Mouse (Mus musculus) stomach, embryonic 15.5 days (tissue): ENCODE data around the gene Gm20521. TPM values are rescaled to one million over a fixed set of nuclear protein-coding genes. Genes with fewer than 3 reads are reported as not detected.
A peak's percentile ranks its signal among the peaks of the same experiment; 100 is the strongest.

Experiments used
- ATAC-seq: fragments of 200-750 bp; cut with Nextera tagmentation; 2 replicates; pipeline ENCODE4 v1.8.0; 2017; ENCODE audit warnings: low read depth, moderate number of reproducible peaks, moderate TSS enrichment; ENCODE audit not compliant: insufficient read depth, low FRiP score
- H3K27ac ChIP-seq: fragments of 300-500 bp; sonication (generic); 2 replicates; pipeline ENCODE4 v1.5.1; 2015; ENCODE audit warnings: mild to moderate bottlenecking, inconsistent platforms
- H3K27me3 ChIP-seq: fragments of 300-500 bp; sonication (generic); replicated peaks from 2 replicates; pipeline ENCODE4 v1.6.1; 2015; ENCODE audit warnings: inconsistent platforms
- H3K36me3 ChIP-seq: fragments of 300-500 bp; sonication (generic); 2 replicates; pipeline ENCODE4 v1.6.1; 2015; ENCODE audit warnings: inconsistent platforms
- H3K4me1 ChIP-seq: fragments of 300-500 bp; sonication (generic); 2 replicates; pipeline ENCODE4 v1.6.1; 2015; ENCODE audit warnings: inconsistent platforms
- H3K4me2 ChIP-seq: fragments of 300-500 bp; sonication (generic); 2 replicates; pipeline ENCODE4 v1.6.1; 2015; ENCODE audit warnings: mild to moderate bottlenecking, inconsistent platforms
- H3K4me3 ChIP-seq: fragments of 300-500 bp; sonication (generic); replicated peaks from 2 replicates; pipeline ENCODE4 v1.5.1; 2015; ENCODE audit warnings: inconsistent platforms
- H3K9ac ChIP-seq: fragments of 300-500 bp; sonication (generic); 2 replicates; pipeline ENCODE4 v1.6.1; 2015; ENCODE audit warnings: inconsistent platforms
- H3K9me3 ChIP-seq: fragments of 300-500 bp; sonication (generic); 2 replicates; pipeline ENCODE4 v1.6.1; 2016; ENCODE audit warnings: inconsistent platforms
- WGBS: fragments of 180-500 bp; shearing (Covaris S2); methylation state at CpG from one replicate; pipeline ENCODE4 v1.1.7; 2015; 5-methylcytosine and 5-hydroxymethylcytosine counted together
- polyA plus RNA-seq: library from polyadenylated mRNA; unstranded; fragments of >200 nt; fragmentation: Nextera tagmentation; extraction: Ambion mirVana; gene quantifications from 2 replicates; pipeline ENCODE4 v1.2.1, GENCODE M21; 2015

The Gm20521 gene
- 0.19 and 0.53 TPM in 2 replicates for polyA plus RNA-seq

DNA sequence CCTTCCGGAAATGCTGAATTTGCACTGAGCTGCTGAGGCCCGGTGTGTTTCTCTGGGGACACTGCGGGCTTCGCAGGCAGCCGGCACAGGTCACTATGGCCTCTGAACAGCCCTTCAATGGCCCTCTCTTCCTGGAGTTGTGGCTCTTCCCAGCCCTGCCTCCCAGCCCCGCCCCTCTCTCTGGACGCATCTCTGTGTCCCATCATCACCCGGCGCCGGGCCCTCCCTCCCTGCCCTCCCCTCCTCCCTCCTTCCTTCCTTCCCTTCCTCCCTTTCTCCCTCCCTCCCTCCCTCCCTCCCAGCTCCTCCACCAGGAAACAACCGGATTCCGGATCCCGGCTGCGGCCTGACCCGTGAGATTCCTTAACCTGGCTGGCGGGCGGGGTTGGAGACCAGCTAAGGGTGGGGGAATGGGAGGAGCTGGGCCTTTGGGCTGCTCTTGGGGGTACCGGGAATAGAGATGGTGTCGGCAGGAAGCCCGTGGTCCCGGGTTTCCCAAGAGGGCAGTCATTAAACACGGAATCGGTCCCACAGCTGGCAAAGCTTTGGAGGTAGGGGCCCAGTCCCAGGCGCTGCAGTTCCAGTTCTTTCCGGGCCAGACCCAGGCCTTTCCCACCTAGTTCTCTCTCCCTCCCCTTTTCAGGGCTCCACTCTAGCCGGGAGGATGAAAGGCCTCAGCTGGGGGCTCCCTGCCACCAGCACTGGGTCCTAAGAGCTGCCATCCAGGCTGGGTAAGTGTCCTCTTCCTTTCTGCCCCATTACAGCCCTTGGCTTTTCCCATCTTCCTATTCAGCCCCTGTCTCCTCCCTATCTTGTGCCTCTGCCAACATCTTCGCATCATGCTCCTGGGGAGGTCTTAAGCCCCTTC is at the start of gene Gm20521, which contains the start of gene Bcl2l2:
Gene Gm20521 (plus strand): TSS at position 288 of the 868 bp plus-strand sequence.
Gene Bcl2l2 (plus strand): TSS at position 224 of the 868 bp plus-strand sequence.
- WGBS, result under 1% methylated on average over 27 of the region's 27 CpGs
- Histone ChIP-seq H3K27me3 (no peaks in the 10 kb centered on the region), H3K9me3 (no peaks in the 10 kb centered on the region), H3K27ac (peak within 1 kb of the TSS; percentile 88), H3K4me2 (peak within 1 kb of the TSS; percentile 82), H3K4me3 (peak within 1 kb of the TSS; percentile 53), H3K4me1 (peaks cover 15% of the 10 kb centered on the region), H3K9ac (peak within 1 kb of the TSS; percentile 66), H3K36me3 (0 out of 2 replicates have a peak, but pooled peaks cover 3% of the 10 kb centered on the region)
- peak; percentile 88 for ATAC-seq

GRCm38 (mm10) chr14:54843461-54843860 is 39.8 kb upstream of the Gm20521 start:
- ATAC-seq, result no peak
- H3K4me2 ChIP-seq, result no peak overlapping the region
- no peak overlapping the region for H3K9ac ChIP-seq
- no peaks in the 10 kb centered on the region for H3K27me3 ChIP-seq
- H3K9me3 ChIP-seq, result no peaks in the 10 kb centered on the region
- H3K36me3 ChIP-seq, result no peaks in the 10 kb centered on the region
- H3K27ac ChIP-seq, result no peak overlapping the region
- no peak overlapping the region for H3K4me3 ChIP-seq
- 2% methylated on average over 4 of the region's 4 CpGs for WGBS
- no peaks in the 10 kb centered on the region for H3K4me1 ChIP-seq

DNA sequence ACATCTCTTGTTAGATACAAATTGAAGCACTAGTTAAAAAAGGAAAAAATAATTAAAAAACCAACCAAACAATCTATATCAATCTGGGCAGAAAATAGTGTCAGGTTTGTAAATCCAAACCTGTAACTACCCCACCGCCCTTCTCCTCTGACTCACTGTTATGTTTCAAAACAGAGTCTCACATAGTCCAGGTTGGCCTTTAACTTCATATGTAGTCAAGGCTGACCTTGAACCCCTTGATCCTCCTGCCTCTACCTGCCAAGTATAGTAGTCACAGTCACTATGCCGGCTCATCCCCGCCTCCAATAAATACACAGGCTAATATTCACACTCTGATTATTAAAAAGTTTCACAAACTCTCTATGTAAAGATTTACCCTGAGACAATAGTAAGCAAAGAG is 27.5 kb upstream of the Gm20521 start:
- WGBS, result 93% methylated on average over 3 of the region's 3 CpGs
- H3K4me2 ChIP-seq, result no peak overlapping the region
- H3K9ac ChIP-seq, result no peak overlapping the region
- ATAC-seq, result no peak
- H3K27ac ChIP-seq, result no peak overlapping the region
- peaks cover 7% of the 10 kb centered on the region; the same call in 1 of the 2 replicates for H3K36me3 ChIP-seq
- H3K27me3 ChIP-seq, result no peaks in the 10 kb centered on the region
- H3K4me3 ChIP-seq, result no peak overlapping the region
- no peaks in the 10 kb centered on the region for H3K9me3 ChIP-seq
- H3K4me1 ChIP-seq, result no peaks in the 10 kb centered on the region

DNA sequence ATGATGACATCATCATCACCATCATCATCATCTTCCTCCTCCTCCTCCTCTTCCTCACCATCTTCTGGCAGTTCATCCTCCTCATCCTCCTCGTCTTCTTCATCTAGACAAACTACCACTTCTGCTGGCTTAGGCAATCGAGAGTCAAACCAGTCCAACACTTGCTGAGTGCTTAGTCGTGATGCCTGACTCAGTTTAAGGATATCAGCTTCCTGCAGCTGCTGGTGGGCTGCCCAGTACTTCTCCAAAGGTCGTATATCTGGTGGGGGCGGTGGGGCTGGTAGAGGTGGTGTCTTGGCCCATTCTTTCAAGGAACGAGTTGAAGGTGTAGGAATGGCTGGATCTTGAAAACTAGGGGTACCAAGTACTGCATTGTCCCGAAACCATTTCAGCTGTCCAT is 26.5 kb upstream of the Gm20521 start:
- no peaks in the 10 kb centered on the region for H3K9me3 ChIP-seq
- 81% methylated on average over 7 of the region's 7 CpGs for WGBS
- H3K9ac ChIP-seq, result no peak overlapping the region
- no peak overlapping the region for H3K27ac ChIP-seq
- no peaks in the 10 kb centered on the region for H3K27me3 ChIP-seq
- H3K36me3 ChIP-seq, result peaks cover 7% of the 10 kb centered on the region; the same call in 1 of the 2 replicates
- H3K4me2 ChIP-seq, result no peak overlapping the region
- H3K4me1 ChIP-seq, result no peaks in the 10 kb centered on the region
- no peak overlapping the region for H3K4me3 ChIP-seq
- ATAC-seq, result no peak

GRCm38 (mm10) chr14:54857891-54858290 is 25.4 kb upstream of the Gm20521 start:
- H3K4me2 ChIP-seq, result no peak overlapping the region
- no peak overlapping the region for H3K9ac ChIP-seq
- no peak overlapping the region for H3K27ac ChIP-seq
- WGBS, result 89% methylated on average over 9 of the region's 9 CpGs
- no peaks in the 10 kb centered on the region for H3K27me3 ChIP-seq
- no peaks in the 10 kb centered on the region for H3K9me3 ChIP-seq
- no peak overlapping the region for H3K4me3 ChIP-seq
- H3K36me3 ChIP-seq, result peaks cover 7% of the 10 kb centered on the region; the same call in 1 of the 2 replicates
- no peaks in the 10 kb centered on the region for H3K4me1 ChIP-seq
- ATAC-seq, result no peak

DNA sequence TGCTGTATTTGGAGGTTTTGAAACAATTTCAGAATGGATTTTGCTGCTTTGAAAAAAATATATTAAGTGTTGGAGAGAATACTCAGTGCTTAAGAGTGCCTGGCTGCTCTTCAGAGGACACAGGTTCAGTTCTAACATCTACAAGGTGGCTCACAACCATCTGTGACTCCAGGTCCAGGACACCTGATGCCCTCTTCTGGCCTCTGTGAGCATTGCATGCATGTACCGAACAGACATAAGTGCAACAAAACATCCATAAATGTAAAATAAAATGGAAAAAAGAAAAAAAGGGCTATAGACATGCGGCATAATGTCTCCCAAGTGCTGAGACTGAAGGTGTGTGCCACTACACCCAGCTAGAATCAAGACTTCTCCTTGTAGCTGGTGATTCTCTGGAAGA is 22.7 kb upstream of the Gm20521 start:
- 45% methylated on average over 2 of the region's 2 CpGs for WGBS
- H3K27ac ChIP-seq, result no peak overlapping the region
- H3K36me3 ChIP-seq, result peaks cover 7% of the 10 kb centered on the region; the same call in 1 of the 2 replicates
- no peak overlapping the region for H3K4me3 ChIP-seq
- H3K4me2 ChIP-seq, result no peak overlapping the region
- H3K9me3 ChIP-seq, result no peaks in the 10 kb centered on the region
- no peak for ATAC-seq
- H3K4me1 ChIP-seq, result no peaks in the 10 kb centered on the region
- no peaks in the 10 kb centered on the region for H3K27me3 ChIP-seq
- H3K9ac ChIP-seq, result no peak overlapping the region

DNA sequence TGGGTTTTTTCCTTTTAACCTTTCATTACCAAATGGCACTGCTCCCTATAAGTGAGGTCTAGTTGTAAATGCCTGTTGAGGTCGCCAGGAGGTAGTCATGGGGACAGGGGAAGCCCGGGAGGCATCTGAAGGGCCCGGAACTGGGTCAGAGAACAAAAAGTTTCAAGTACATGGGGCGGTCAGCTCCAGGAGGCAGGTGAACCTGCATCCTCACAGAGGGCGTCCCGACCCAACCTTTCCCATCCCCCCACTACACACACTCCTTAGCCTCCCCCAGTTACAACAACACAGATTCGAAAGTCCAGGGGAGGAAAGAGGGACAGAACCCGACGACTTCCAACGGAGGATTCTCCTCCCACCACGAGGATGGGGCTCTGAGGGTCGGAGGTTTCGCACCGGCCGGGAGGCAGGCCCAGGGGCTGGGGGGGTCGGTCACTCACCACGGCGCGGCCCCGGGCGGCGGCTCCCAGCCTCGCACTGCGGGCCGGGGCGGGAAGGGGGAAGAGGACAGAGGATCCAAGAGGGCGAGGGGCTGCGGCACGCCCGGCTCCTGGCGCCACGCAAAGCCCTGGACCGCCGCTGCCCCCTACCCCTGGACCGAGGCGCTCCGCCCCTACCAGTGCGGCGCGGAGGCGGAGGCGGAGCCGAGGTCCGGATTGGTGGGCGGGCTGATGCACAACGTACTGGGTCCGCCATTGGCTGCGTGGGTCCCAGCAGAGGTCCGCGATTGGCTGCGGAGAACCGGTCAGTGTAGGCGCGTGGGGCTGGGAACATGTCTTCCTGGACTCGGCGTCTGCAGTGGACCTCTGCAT is 19.5 kb upstream of the Gm20521 start:
- peak; percentile 100 for ATAC-seq
- H3K27me3 ChIP-seq, result no peaks in the 10 kb centered on the region
- H3K9ac ChIP-seq, result peak overlapping the region; percentile 75
- peak overlapping the region; percentile 79 for H3K27ac ChIP-seq
- under 1% methylated on average over 56 of the region's 56 CpGs for WGBS
- H3K4me1 ChIP-seq, result no peaks in the 10 kb centered on the region
- peak overlapping the region; percentile 90 for H3K4me3 ChIP-seq
- H3K36me3 ChIP-seq, result no peaks in the 10 kb centered on the region
- H3K4me2 ChIP-seq, result peak overlapping the region; percentile 79
- no peaks in the 10 kb centered on the region for H3K9me3 ChIP-seq

GRCm38 (mm10) chr14:54864313-54865036 is 18.8 kb upstream of the Gm20521 start:
- peak overlapping the region; percentile 90 for H3K4me3 ChIP-seq
- WGBS, result 15% methylated on average over 21 of the region's 21 CpGs
- no peak for ATAC-seq

GRCm38 (mm10) chr14:54865626-54866025 is 17.6 kb upstream of the Gm20521 start:
- no peak for ATAC-seq
- Histone ChIP-seq H3K4me1 (no peaks in the 10 kb centered on the region), H3K4me3 (no peak overlapping the region), H3K27me3 (no peaks in the 10 kb centered on the region), H3K9me3 (no peaks in the 10 kb centered on the region), H3K4me2 (no peak overlapping the region), H3K36me3 (no peaks in the 10 kb centered on the region), H3K9ac (no peak overlapping the region), H3K27ac (no peak overlapping the region)
- WGBS, result 70% methylated on average over 5 of the region's 5 CpGs

More at GRCm38 (mm10) chr14:54864313-54865036, 18.8 kb upstream of the Gm20521 start:
- no peaks in the 10 kb centered on the region for H3K4me1 ChIP-seq
- peak overlapping the region; percentile 79 for H3K4me2 ChIP-seq
- no peaks in the 10 kb centered on the region for H3K9me3 ChIP-seq
- H3K9ac ChIP-seq, result peak overlapping the region; percentile 44; the same call in 1 of the 2 replicates
- peak overlapping the region; percentile 79 for H3K27ac ChIP-seq
- no peaks in the 10 kb centered on the region for H3K27me3 ChIP-seq
- no peaks in the 10 kb centered on the region for H3K36me3 ChIP-seq

- H3K36me3 ChIP-seq, result no peaks in the 10 kb centered on the region
- no peak overlapping the region for H3K4me2 ChIP-seq
- H3K9me3 ChIP-seq, result no peaks in the 10 kb centered on the region
- H3K27ac ChIP-seq, result no peak overlapping the region
- H3K4me3 ChIP-seq, result no peak overlapping the region
- no peak for ATAC-seq
- 36% methylated on average over 3 of the region's 3 CpGs for WGBS
- no peak overlapping the region for H3K9ac ChIP-seq
- H3K4me1 ChIP-seq, result no peaks in the 10 kb centered on the region
- H3K27me3 ChIP-seq, result no peaks in the 10 kb centered on the region
Observed at GRCm38 (mm10) chr14:54866268-54866667, 17.0 kb upstream of the Gm20521 start.

DNA sequence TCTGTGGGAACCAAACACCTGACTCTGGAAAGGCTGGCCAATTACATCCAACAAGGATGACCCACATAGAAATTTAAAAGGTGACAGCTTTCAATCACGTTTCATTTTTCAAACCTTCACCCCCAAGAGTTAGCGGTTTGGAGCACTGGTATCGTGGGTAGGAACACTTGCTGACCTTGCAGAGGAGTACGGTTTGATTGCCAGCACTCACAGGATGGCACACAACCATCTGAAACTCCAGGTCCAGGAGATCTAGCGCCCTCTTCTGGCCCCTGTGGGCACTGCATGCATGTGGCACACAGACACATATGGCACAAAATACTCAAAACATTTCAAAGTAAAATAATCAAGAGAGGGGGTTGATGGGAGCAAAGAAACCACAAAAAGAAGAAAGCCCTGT is 16.3 kb upstream of the Gm20521 start:
- no peak for ATAC-seq
- Histone ChIP-seq H3K27me3 (no peaks in the 10 kb centered on the region), H3K9me3 (no peaks in the 10 kb centered on the region), H3K4me3 (no peak overlapping the region), H3K36me3 (no peaks in the 10 kb centered on the region), H3K4me2 (no peak overlapping the region), H3K27ac (no peak overlapping the region), H3K4me1 (no peaks in the 10 kb centered on the region), H3K9ac (no peak overlapping the region)
- WGBS, result 56% methylated on average over 5 of the region's 5 CpGs
